ENCODE assay signal across 9 mouse cellular contexts in genomic region chr9:63915976-63916375, GRCm38 (mm10).
A peak's percentile ranks its signal among the peaks of the same experiment; 100 is the strongest.
DNase-seq lines count a peak whose midpoint lies in the region; ATAC-seq and TF ChIP-seq lines count a peak whose summit lies in the region.
"Had no signal": no experiment of that assay in that cellular context is flagged by ENCODE, and none has a peak within 500 bp of the region (broad histone marks: within the 10 kb centered on the region; RNA-seq: fewer than 3 reads in every experiment).

No protein-coding gene starts in this region.

- TF ChIP-seq CTCF in C2C12 (IDR thresholded peaks at IDR 0.05; ENCODE audit: control insufficient read depth, insufficient read depth, insufficient read length), result peak; percentile 19
- TF ChIP-seq CTCF in heart, adult 2 months (IDR thresholded peaks at IDR 0.05), result peak; percentile 87; the same call in 1 of the 2 replicates

- TF ChIP-seq EP300 in heart, adult 2 months (IDR thresholded peaks at IDR 0.05; ENCODE audit: insufficient read depth, low read depth, low read length), result peak; percentile 64; the same call in 1 of the 2 replicates

- H3K4me3 ChIP-seq in forebrain, embryonic 10.5 days, result no peak overlapping the region
- no peak overlapping the region for H3K4me3 ChIP-seq in forebrain, embryonic 15.5 days
- no peak overlapping the region for H3K4me3 ChIP-seq in C2C12 (ENCODE audit: insufficient read depth, poor library complexity, severe bottlenecking)
- H3K4me3 ChIP-seq in heart, adult 2 months, result no peak overlapping the region
- H3K4me3 ChIP-seq: hindbrain, embryonic 15.5 days had no signal

- H3K9ac ChIP-seq in forebrain, embryonic 15.5 days (replicated peaks), result no peak overlapping the region
- H3K9ac ChIP-seq in heart, adult 2 months (ENCODE audit: low read depth, low read length), result no peak overlapping the region
- H3K9ac ChIP-seq: hindbrain, embryonic 15.5 days had no signal

- 61% methylated on average over 5 of the region's 5 CpGs for WGBS in forebrain, embryonic 10.5 days
- WGBS in forebrain, embryonic 15.5 days, result 62% methylated on average over 5 of the region's 5 CpGs
- 61% methylated on average over 5 of the region's 5 CpGs for WGBS in heart, adult 2 months

- H3K27ac ChIP-seq in forebrain, embryonic 10.5 days, result no peak overlapping the region
- H3K27ac ChIP-seq in forebrain, embryonic 15.5 days (replicated peaks), result no peak overlapping the region
- no peak overlapping the region for H3K27ac ChIP-seq in heart, adult 2 months
- H3K27ac ChIP-seq: hindbrain, embryonic 15.5 days had no signal

- no peak overlapping the region for H3K4me2 ChIP-seq in forebrain, embryonic 15.5 days (replicated peaks)
- H3K4me2 ChIP-seq: hindbrain, embryonic 15.5 days had no signal

- no peaks in the 10 kb centered on the region for H3K27me3 ChIP-seq in forebrain, embryonic 10.5 days (ENCODE audit: poor library complexity, severe bottlenecking)
- no peaks in the 10 kb centered on the region for H3K27me3 ChIP-seq in forebrain, embryonic 15.5 days
- no peaks in the 10 kb centered on the region for H3K27me3 ChIP-seq in C2C12 (ENCODE audit: control insufficient read depth, insufficient read depth, insufficient read length)
- no peaks in the 10 kb centered on the region for H3K27me3 ChIP-seq in heart, adult 2 months (ENCODE audit: control insufficient read depth, insufficient read depth, low read length)
- H3K27me3 ChIP-seq: hindbrain, embryonic 15.5 days had no signal

- H3K9me3 ChIP-seq in forebrain, embryonic 10.5 days, result no peaks in the 10 kb centered on the region
- H3K9me3 ChIP-seq in forebrain, embryonic 15.5 days, result no peaks in the 10 kb centered on the region
- H3K9me3 ChIP-seq: hindbrain, embryonic 15.5 days had no signal

- peaks cover 12% of the 10 kb centered on the region; the same call in 1 of the 2 replicates for H3K4me1 ChIP-seq in forebrain, embryonic 10.5 days
- H3K4me1 ChIP-seq in forebrain, embryonic 15.5 days, result peaks cover 8% of the 10 kb centered on the region
- peaks cover 2% of the 10 kb centered on the region; the same call in 1 of the 2 replicates for H3K4me1 ChIP-seq in heart, adult 2 months (ENCODE audit: control insufficient read depth, insufficient read depth, low read length)
- H3K4me1 ChIP-seq: hindbrain, embryonic 15.5 days had no signal

- intact Hi-C loops in heart, adult 2 months (cut with DNase I), result loop anchor here (1.0 to 5.0 kb wide), 3 partner anchors 41 to 184 kb away; no protein-coding TSS in a partner anchor

- no peaks in the 10 kb centered on the region for H3K79me2 ChIP-seq in C2C12 (ENCODE audit: control insufficient read depth, insufficient read depth)
- no peaks in the 10 kb centered on the region for H3K79me2 ChIP-seq in heart, adult 2 months (replicated peaks; ENCODE audit: control insufficient read depth, insufficient read depth, low read length)

- DNase-seq in forebrain, embryonic 10.5 days (ENCODE audit: extremely low spot score, low spot score), result peak; percentile 54
- DNase-seq in adrenal gland, postnatal 25 days, result peak; percentile 80
- DNase-seq in heart, adult 2 months, result peak; percentile 53 to 67
- DNase-seq in layer of hippocampus, postnatal 14 days (ENCODE audit: low spot score in 2 of 2), result peak; percentile 32 to 54
- DNase-seq in thymus, postnatal 0 days (ENCODE audit: low spot score), result peak; percentile 60

- no peaks in the 10 kb centered on the region for H3K36me3 ChIP-seq in forebrain, embryonic 10.5 days (replicated peaks)
- no peaks in the 10 kb centered on the region for H3K36me3 ChIP-seq in forebrain, embryonic 15.5 days
- no peaks in the 10 kb centered on the region for H3K36me3 ChIP-seq in C2C12 (ENCODE audit: control insufficient read depth, insufficient read depth)
- H3K36me3 ChIP-seq in heart, adult 2 months (ENCODE audit: control insufficient read depth, insufficient read depth, low read length), result no peaks in the 10 kb centered on the region
- H3K36me3 ChIP-seq: hindbrain, embryonic 15.5 days had no signal

- ATAC-seq in forebrain, embryonic 15.5 days (replicated peaks), result no peak
- ATAC-seq in megakaryocyte progenitor cell, adult 5-6 weeks (replicated peaks; ENCODE audit: poor library complexity), result peak; percentile 68

- no peak overlapping the region for H3ac ChIP-seq in C2C12 (ENCODE audit: control insufficient read depth, insufficient read length, low read depth)

- H3K79me3 ChIP-seq in C2C12 (ENCODE audit: low read depth), result no peaks in the 10 kb centered on the region

- no peak for TF ChIP-seq POLR2A in heart, adult 2 months (IDR thresholded peaks at IDR 0.05; ENCODE audit: insufficient read depth, low read depth, low read length)

TF ChIP-seq in C2C12, 6 proteins besides CTCF, POLR2A, EP300 and RAD21:
- TF ChIP-seq FOSL1 (IDR thresholded peaks at IDR 0.05; ENCODE audit: insufficient read depth, low read length, poor library complexity, severe bottlenecking), result no peak
- TF ChIP-seq CEBPB (IDR thresholded peaks at IDR 0.05; ENCODE audit: low read depth), result no peak
- no peak for TF ChIP-seq USF1 (IDR thresholded peaks at IDR 0.05; ENCODE audit: low read depth)
- TF ChIP-seq MYOD1 (IDR thresholded peaks at IDR 0.05; ENCODE audit: control insufficient read depth, insufficient read length, low read depth), result no peak
- TF ChIP-seq MAX (IDR thresholded peaks at IDR 0.05), result no peak
- TF ChIP-seq MYOG (IDR thresholded peaks at IDR 0.05; ENCODE audit: control insufficient read depth, extremely low read depth, insufficient read length), result no peak
